ENCODE assay signal across 8 mouse cellular contexts in the genomic region with DNA sequence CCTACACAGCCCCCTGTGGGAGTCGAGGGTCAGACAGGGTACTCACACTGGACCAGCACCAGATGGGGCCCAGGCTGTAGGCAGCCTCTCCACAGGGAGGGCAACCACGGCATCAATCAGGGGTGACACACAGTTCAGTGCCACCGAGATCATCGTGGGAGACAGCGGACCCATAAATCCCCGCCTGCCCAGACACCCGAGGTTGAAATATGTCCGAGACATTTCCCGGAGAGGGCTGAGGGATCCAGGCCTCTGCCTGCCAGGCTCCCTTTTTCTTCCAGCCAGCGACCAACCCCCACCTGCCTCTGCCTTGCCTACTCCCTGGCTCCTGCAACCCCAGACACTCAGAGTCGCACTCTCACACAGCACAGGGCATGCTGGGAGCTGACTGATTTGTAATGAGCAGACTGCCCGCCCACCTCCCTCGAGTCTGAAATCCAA. TPM values are rescaled to one million over a fixed set of nuclear protein-coding genes. Genes with fewer than 3 reads are reported as not detected.
A peak's percentile ranks its signal among the peaks of the same experiment; 100 is the strongest.
DNase-seq lines count a peak whose midpoint lies in the region; ATAC-seq lines count a peak whose summit lies in the region.

No protein-coding gene starts in this region.

- H3K4me2 ChIP-seq in lung, embryonic 16.5 days (ENCODE audit: low read depth, low read length), result peak overlapping the region; percentile 9; the same call in 1 of the 2 replicates
- peak overlapping the region; percentile 24; the same call in 1 of the 2 replicates for H3K4me2 ChIP-seq in hindbrain, embryonic 15.5 days
- H3K4me2 ChIP-seq in neural tube, embryonic 15.5 days, result peak overlapping the region; percentile 19; the same call in 1 of the 2 replicates

- no peaks in the 10 kb centered on the region for H3K27me3 ChIP-seq in lung, embryonic 16.5 days (ENCODE audit: control insufficient read depth, insufficient read depth, low read depth, low read length)
- H3K27me3 ChIP-seq in hindbrain, embryonic 15.5 days, result no peaks in the 10 kb centered on the region
- H3K27me3 ChIP-seq in neural tube, embryonic 15.5 days (replicated peaks), result no peaks in the 10 kb centered on the region

- H3K4me1 ChIP-seq in lung, embryonic 16.5 days (replicated peaks; ENCODE audit: control insufficient read depth, insufficient read depth, low read length), result no peaks in the 10 kb centered on the region
- peaks cover 8% of the 10 kb centered on the region for H3K4me1 ChIP-seq in hindbrain, embryonic 15.5 days (replicated peaks)
- peaks cover 8% of the 10 kb centered on the region for H3K4me1 ChIP-seq in neural tube, embryonic 15.5 days

- 23% methylated on average over 13 of the region's 13 CpGs for WGBS in lung, embryonic 16.5 days
- 18% methylated on average over 13 of the region's 13 CpGs for WGBS in hindbrain, embryonic 15.5 days
- 6% methylated on average over 13 of the region's 13 CpGs for WGBS in neural tube, embryonic 15.5 days

- peak; percentile 48 to 52 for DNase-seq in cerebellum, postnatal 10 days
- DNase-seq in cerebellum, adult 9-11 months, result no peak
- DNase-seq in lung, postnatal 14 days, result no peak
- DNase-seq in thymus, postnatal 10 days (ENCODE audit: low spot score in 2 of 2), result no peak
- no peak for DNase-seq in layer of hippocampus, adult 8-10 months (ENCODE audit: low spot score in 2 of 2)

- no peak overlapping the region for H3K4me3 ChIP-seq in lung, embryonic 16.5 days (ENCODE audit: low read length)
- H3K4me3 ChIP-seq in hindbrain, embryonic 15.5 days, result no peak overlapping the region
- H3K4me3 ChIP-seq in neural tube, embryonic 15.5 days (replicated peaks), result no peak overlapping the region

- no peak overlapping the region for H3K27ac ChIP-seq in lung, embryonic 16.5 days (ENCODE audit: low read length)
- no peak overlapping the region for H3K27ac ChIP-seq in hindbrain, embryonic 15.5 days (replicated peaks)
- H3K27ac ChIP-seq in neural tube, embryonic 15.5 days (replicated peaks), result peak overlapping the region; percentile 51

- H3K36me3 ChIP-seq in lung, embryonic 16.5 days (ENCODE audit: control insufficient read depth, insufficient read depth, low read length), result no peaks in the 10 kb centered on the region
- H3K36me3 ChIP-seq in hindbrain, embryonic 15.5 days, result no peaks in the 10 kb centered on the region
- no peaks in the 10 kb centered on the region for H3K36me3 ChIP-seq in neural tube, embryonic 15.5 days

- peak overlapping the region; percentile 24; the same call in 1 of the 2 replicates for H3K9ac ChIP-seq in lung, embryonic 16.5 days (ENCODE audit: low read length)
- H3K9ac ChIP-seq in hindbrain, embryonic 15.5 days, result 0 out of 2 replicates have a peak overlapping the region, but pooled peaks have one; percentile 6
- no peak overlapping the region for H3K9ac ChIP-seq in neural tube, embryonic 15.5 days (replicated peaks)

- ATAC-seq in lung, embryonic 16.5 days (ENCODE audit: low read depth), result peak; percentile 56; the same call in 1 of the 2 replicates
- ATAC-seq in hindbrain, embryonic 15.5 days (ENCODE audit: low FRiP score, low read depth), result peak; percentile 65
- peak; percentile 78; the same call in 1 of the 2 replicates for ATAC-seq in neural tube, embryonic 15.5 days (ENCODE audit: low FRiP score)

- no peaks in the 10 kb centered on the region for H3K9me3 ChIP-seq in lung, embryonic 16.5 days (ENCODE audit: control insufficient read depth, low read length)
- H3K9me3 ChIP-seq in hindbrain, embryonic 15.5 days, result no peaks in the 10 kb centered on the region
- H3K9me3 ChIP-seq in neural tube, embryonic 15.5 days (replicated peaks), result no peaks in the 10 kb centered on the region

RNA-seq across cellular contexts. Expression of a gene that starts 11.6 kb away (rescaled TPM):
- not detected in 2 replicates for polyA plus RNA-seq in lung, embryonic 16.5 days (2015; fragmentation: Nextera tagmentation; extraction: Ambion mirVana)
- polyA plus RNA-seq in hindbrain, embryonic 15.5 days (2015; fragmentation: Nextera tagmentation; extraction: Ambion mirVana), result 0.16 TPM in 1 of 2 replicates, not detected in the other
- polyA plus RNA-seq in neural tube, embryonic 15.5 days (2015; fragmentation: Nextera tagmentation; extraction: Ambion mirVana), result not detected in 2 replicates
- total RNA-seq in layer of hippocampus, adult 8-10 months (2022), result not detected

RNA-seq across cellular contexts. Expression of a gene that starts 41.5 kb away (rescaled TPM):
- polyA plus RNA-seq in lung, embryonic 16.5 days (2015; fragmentation: Nextera tagmentation; extraction: Ambion mirVana), result 5.9 and 7.2 TPM in 2 replicates
- 3.6 and 4.6 TPM in 2 replicates for polyA plus RNA-seq in hindbrain, embryonic 15.5 days (2015; fragmentation: Nextera tagmentation; extraction: Ambion mirVana)
- polyA plus RNA-seq in neural tube, embryonic 15.5 days (2015; fragmentation: Nextera tagmentation; extraction: Ambion mirVana), result 4.4 and 4.7 TPM in 2 replicates
- 10 to 100 TPM in 1 of 4 experiments, 1 to 10 TPM in 3; 6.0 to 10.5 (median 7.5) TPM for total RNA-seq in layer of hippocampus, adult 8-10 months (2022)

RNA-seq across cellular contexts. Expression of a gene that starts 41.6 kb away (rescaled TPM):
- polyA plus RNA-seq in lung, embryonic 16.5 days (2015; fragmentation: Nextera tagmentation; extraction: Ambion mirVana), result 90.2 and 93.2 TPM in 2 replicates
- polyA plus RNA-seq in hindbrain, embryonic 15.5 days (2015; fragmentation: Nextera tagmentation; extraction: Ambion mirVana), result 83.6 and 85.2 TPM in 2 replicates
- 84.9 and 85.5 TPM in 2 replicates for polyA plus RNA-seq in neural tube, embryonic 15.5 days (2015; fragmentation: Nextera tagmentation; extraction: Ambion mirVana)
- total RNA-seq in layer of hippocampus, adult 8-10 months (2022), result 10 to 100 TPM; 55.4 to 67.1 (median 61.9) TPM

Comparison
In these comparisons a context has a peak if more than half of its experiments do, and no peak if none do; other contexts are left out.
1. DNase-seq: peak in cerebellum, postnatal 10 days (2 of 2); none in cerebellum, adult 9-11 months (single experiment), lung, postnatal 14 days (single experiment), thymus, postnatal 10 days (0 of 2) and layer of hippocampus, adult 8-10 months (0 of 2).
2. Peak in every context shown above with its lines, with median percentiles within 50 percentile points of each other: ATAC-seq and H3K4me2 ChIP-seq.